Comparison of ENCODE assay signal across 8 mouse cellular contexts in the genomic region with DNA sequence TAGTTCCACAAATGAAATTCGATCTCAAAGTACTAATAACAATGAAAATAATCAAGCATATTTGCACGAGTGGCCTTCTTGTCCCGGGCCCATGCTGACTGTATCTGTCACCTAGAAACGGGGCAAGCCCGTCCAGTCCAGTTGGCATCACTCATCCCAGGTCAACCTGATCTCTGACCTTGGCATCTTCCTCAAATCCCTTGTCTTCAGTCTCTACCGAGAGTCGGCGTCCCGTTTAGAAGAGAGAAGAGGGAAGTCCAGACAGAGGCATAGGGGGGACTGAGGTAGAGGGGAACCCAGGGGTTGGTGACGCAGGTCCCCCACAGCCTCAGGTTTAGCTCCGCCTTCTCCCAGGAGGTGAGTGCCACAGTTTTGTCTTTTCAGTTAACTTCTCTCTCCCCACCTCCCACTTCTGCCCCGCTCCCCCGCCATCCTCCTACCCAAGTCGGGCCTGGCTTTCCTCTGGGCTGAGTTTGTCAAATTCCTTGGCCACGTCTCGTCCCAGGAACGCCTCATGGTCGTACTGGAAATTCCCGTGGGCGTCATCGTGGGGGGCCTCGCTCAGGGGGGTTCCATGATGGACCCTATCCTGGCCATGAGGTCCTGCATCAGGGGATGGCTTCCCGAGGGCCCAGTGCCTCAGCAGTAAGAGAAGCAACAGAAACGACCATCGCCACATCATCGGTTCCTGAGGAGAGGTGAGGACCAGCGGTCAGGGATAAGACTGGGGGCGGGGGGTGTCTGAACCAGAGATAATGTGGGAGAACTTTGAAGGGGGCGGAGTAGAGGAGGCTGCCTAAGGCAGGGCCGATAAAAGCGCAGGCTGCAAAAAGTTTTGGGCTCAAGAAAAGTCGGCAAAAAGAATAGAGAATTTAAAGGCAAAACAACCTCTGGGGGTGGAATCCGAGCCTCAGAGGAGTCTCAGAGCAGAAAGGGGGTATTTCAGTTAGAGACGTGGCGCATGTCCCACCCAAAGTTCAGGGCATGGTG. TPM values are rescaled to one million over a fixed set of nuclear protein-coding genes. Genes with fewer than 3 reads are reported as not detected.
A peak's percentile ranks its signal among the peaks of the same experiment; 100 is the strongest.
DNase-seq lines count a peak whose midpoint lies in the region; ATAC-seq and TF ChIP-seq lines count a peak whose summit lies in the region.

No protein-coding gene starts in this region.

- H3K27ac ChIP-seq in embryonic facial prominence, embryonic 12.5 days, result peak overlapping the region; percentile 93
- H3K27ac ChIP-seq in hindbrain, embryonic 11.5 days (ENCODE audit: low read depth, low read length), result no peak overlapping the region
- H3K27ac ChIP-seq in stomach, postnatal 0 days (replicated peaks), result peak overlapping the region; percentile 88

- peak overlapping the region; percentile 80 for H3K9ac ChIP-seq in embryonic facial prominence, embryonic 12.5 days
- peak overlapping the region; percentile 53 for H3K9ac ChIP-seq in hindbrain, embryonic 11.5 days (ENCODE audit: low read depth, low read length)
- H3K9ac ChIP-seq in stomach, postnatal 0 days (ENCODE audit: low read length), result peak overlapping the region; percentile 66

- peak; percentile 59 for ATAC-seq in embryonic facial prominence, embryonic 12.5 days (ENCODE audit: insufficient number of reproducible peaks, insufficient read depth, low FRiP score, low TSS enrichment)
- peak; percentile 31; the same call in 1 of the 2 replicates for ATAC-seq in hindbrain, embryonic 11.5 days (ENCODE audit: low FRiP score)
- ATAC-seq in stomach, postnatal 0 days (ENCODE audit: low FRiP score, low TSS enrichment), result peak; percentile 57; the same call in 1 of the 2 replicates

- WGBS in lung, adult 2 months, result 22% methylated on average over 35 of the region's 35 CpGs
- WGBS in embryonic facial prominence, embryonic 12.5 days, result 8% methylated on average over 35 of the region's 35 CpGs
- 15% methylated on average over 35 of the region's 35 CpGs for WGBS in hindbrain, embryonic 11.5 days
- WGBS in stomach, postnatal 0 days, result 9% methylated on average over 35 of the region's 35 CpGs

- no peak for TF ChIP-seq EP300 in stomach, postnatal 0 days (optimal IDR thresholded peaks at IDR 0.05)

- no peaks in the 10 kb centered on the region for H3K27me3 ChIP-seq in embryonic facial prominence, embryonic 12.5 days
- H3K27me3 ChIP-seq in hindbrain, embryonic 11.5 days (ENCODE audit: control insufficient read depth, insufficient read depth, low read length), result no peaks in the 10 kb centered on the region
- H3K27me3 ChIP-seq in stomach, postnatal 0 days (ENCODE audit: control insufficient read depth, insufficient read depth, low read length), result no peaks in the 10 kb centered on the region

- no peak for DNase-seq in lung, adult 2 months
- DNase-seq in lung, postnatal 36 days, result no peak
- peak; percentile 47 for DNase-seq in hindbrain, embryonic 11.5 days (ENCODE audit: low spot score)
- peak; percentile 76 for DNase-seq in lung, postnatal 10 days
- peak; percentile 44 for DNase-seq in stomach, postnatal 0 days (ENCODE audit: low spot score)
- no peak for DNase-seq in c-Kit-positive CD71-positive TER-119-positive erythroid progenitor cells, embryonic 14.5 days (ENCODE audit: low spot score)
- no peak for DNase-seq in spleen, adult 18-20 months

- peak overlapping the region; percentile 73 for H3K4me2 ChIP-seq in embryonic facial prominence, embryonic 12.5 days (replicated peaks)
- H3K4me2 ChIP-seq in hindbrain, embryonic 11.5 days (replicated peaks; ENCODE audit: low read depth, low read length), result peak overlapping the region; percentile 57
- peak overlapping the region; percentile 60 for H3K4me2 ChIP-seq in stomach, postnatal 0 days (replicated peaks; ENCODE audit: low read depth)

- peak overlapping the region; percentile 37 for H3K4me3 ChIP-seq in lung, adult 2 months (replicated peaks; ENCODE audit: extremely low read depth, low read depth, low read length)
- H3K4me3 ChIP-seq in embryonic facial prominence, embryonic 12.5 days, result peak overlapping the region; percentile 68
- H3K4me3 ChIP-seq in hindbrain, embryonic 11.5 days (ENCODE audit: low read depth, low read length), result peak overlapping the region; percentile 43
- H3K4me3 ChIP-seq in stomach, postnatal 0 days (ENCODE audit: low read depth, low read length), result peak overlapping the region; percentile 47

- H3K4me1 ChIP-seq in lung, adult 2 months (ENCODE audit: control insufficient read depth, insufficient read depth, low read length), result peaks cover 2% of the 10 kb centered on the region; the same call in 1 of the 2 replicates
- H3K4me1 ChIP-seq in embryonic facial prominence, embryonic 12.5 days, result peaks cover 34% of the 10 kb centered on the region; the same call in 1 of the 2 replicates
- no peaks in the 10 kb centered on the region for H3K4me1 ChIP-seq in hindbrain, embryonic 11.5 days (replicated peaks; ENCODE audit: control insufficient read depth, insufficient read depth, low read length)
- H3K4me1 ChIP-seq in stomach, postnatal 0 days (replicated peaks; ENCODE audit: control insufficient read depth, insufficient read depth), result no peaks in the 10 kb centered on the region

- no peak for TF ChIP-seq CTCF in lung, adult 2 months (IDR thresholded peaks at IDR 0.05; ENCODE audit: insufficient read depth, low read length)
- TF ChIP-seq CTCF in stomach, postnatal 0 days (IDR thresholded peaks at IDR 0.05; ENCODE audit: low read depth), result no peak

- TF ChIP-seq POLR2A in lung, adult 2 months (IDR thresholded peaks at IDR 0.05; ENCODE audit: borderline replicate concordance, extremely low read depth, low read depth, low read length), result no peak

- no peaks in the 10 kb centered on the region for H3K9me3 ChIP-seq in embryonic facial prominence, embryonic 12.5 days
- H3K9me3 ChIP-seq in hindbrain, embryonic 11.5 days (ENCODE audit: control insufficient read depth, low read length), result no peaks in the 10 kb centered on the region
- no peaks in the 10 kb centered on the region for H3K9me3 ChIP-seq in stomach, postnatal 0 days (ENCODE audit: control insufficient read depth, low read length)

- peaks cover 34% of the 10 kb centered on the region for H3K36me3 ChIP-seq in embryonic facial prominence, embryonic 12.5 days
- peaks cover 5% of the 10 kb centered on the region; the same call in 1 of the 2 replicates for H3K36me3 ChIP-seq in hindbrain, embryonic 11.5 days (ENCODE audit: control insufficient read depth, insufficient read depth, low read length)
- peaks cover 8% of the 10 kb centered on the region; the same call in 1 of the 2 replicates for H3K36me3 ChIP-seq in stomach, postnatal 0 days (ENCODE audit: control insufficient read depth, insufficient read depth, low read length)

RNA-seq across cellular contexts. Expression of a gene that starts 0.7 kb away (rescaled TPM):
- polyA plus RNA-seq in lung, adult 2 months (2012; rRNA removed), result 172 and 174 TPM in 2 replicates
- polyA plus RNA-seq in embryonic facial prominence, embryonic 12.5 days (2016; fragmentation: Nextera tagmentation; extraction: Ambion mirVana), result 302 and 306 TPM in 2 replicates
- polyA plus RNA-seq in hindbrain, embryonic 11.5 days (2014; fragmentation: Nextera tagmentation; extraction: Ambion mirVana), result 134 and 149 TPM in 2 replicates
- 157 and 176 TPM in 2 replicates for polyA plus RNA-seq in stomach, postnatal 0 days (2015; fragmentation: Nextera tagmentation; extraction: Ambion mirVana)

RNA-seq across cellular contexts. Expression of a gene that starts 12.4 kb away (rescaled TPM):
- 112 and 120 TPM in 2 replicates for polyA plus RNA-seq in lung, adult 2 months (2012; rRNA removed)
- 25.8 and 26.0 TPM in 2 replicates for polyA plus RNA-seq in embryonic facial prominence, embryonic 12.5 days (2016; fragmentation: Nextera tagmentation; extraction: Ambion mirVana)
- polyA plus RNA-seq in hindbrain, embryonic 11.5 days (2014; fragmentation: Nextera tagmentation; extraction: Ambion mirVana), result 12.9 and 13.2 TPM in 2 replicates
- polyA plus RNA-seq in stomach, postnatal 0 days (2015; fragmentation: Nextera tagmentation; extraction: Ambion mirVana), result 76.1 and 76.9 TPM in 2 replicates

RNA-seq across cellular contexts. Expression of a gene that starts 28.8 kb away (rescaled TPM):
- polyA plus RNA-seq in lung, adult 2 months (2012; rRNA removed), result 82.5 and 90.6 TPM in 2 replicates
- 23.9 and 25.0 TPM in 2 replicates for polyA plus RNA-seq in embryonic facial prominence, embryonic 12.5 days (2016; fragmentation: Nextera tagmentation; extraction: Ambion mirVana)
- 15.7 and 17.1 TPM in 2 replicates for polyA plus RNA-seq in hindbrain, embryonic 11.5 days (2014; fragmentation: Nextera tagmentation; extraction: Ambion mirVana)
- 33.6 and 37.4 TPM in 2 replicates for polyA plus RNA-seq in stomach, postnatal 0 days (2015; fragmentation: Nextera tagmentation; extraction: Ambion mirVana)

RNA-seq across cellular contexts. Expression of a gene that starts 29.1 kb away (rescaled TPM):
- polyA plus RNA-seq in lung, adult 2 months (2012; rRNA removed), result 86.5 and 102 TPM in 2 replicates
- polyA plus RNA-seq in embryonic facial prominence, embryonic 12.5 days (2016; fragmentation: Nextera tagmentation; extraction: Ambion mirVana), result 63.0 and 64.4 TPM in 2 replicates
- 58.2 and 62.7 TPM in 2 replicates for polyA plus RNA-seq in hindbrain, embryonic 11.5 days (2014; fragmentation: Nextera tagmentation; extraction: Ambion mirVana)
- polyA plus RNA-seq in stomach, postnatal 0 days (2015; fragmentation: Nextera tagmentation; extraction: Ambion mirVana), result 43.0 and 44.1 TPM in 2 replicates

RNA-seq across cellular contexts. Expression of a gene that starts 32.9 kb away (rescaled TPM):
- polyA plus RNA-seq in lung, adult 2 months (2012; rRNA removed), result 125 and 221 TPM in 2 replicates
- 1,448 and 1,491 TPM in 2 replicates for polyA plus RNA-seq in embryonic facial prominence, embryonic 12.5 days (2016; fragmentation: Nextera tagmentation; extraction: Ambion mirVana)
- 1,346 and 1,389 TPM in 2 replicates for polyA plus RNA-seq in hindbrain, embryonic 11.5 days (2014; fragmentation: Nextera tagmentation; extraction: Ambion mirVana)
- polyA plus RNA-seq in stomach, postnatal 0 days (2015; fragmentation: Nextera tagmentation; extraction: Ambion mirVana), result 1,142 and 1,191 TPM in 2 replicates

Comparison
In these comparisons a context has a peak if more than half of its experiments do, and no peak if none do; other contexts are left out.
1. DNase-seq: peak in hindbrain, embryonic 11.5 days (single experiment), lung, postnatal 10 days (single experiment) and stomach, postnatal 0 days (single experiment); none in lung, adult 2 months (single experiment), lung, postnatal 36 days (single experiment), c-Kit-positive CD71-positive TER-119-positive erythroid progenitor cells, embryonic 14.5 days (single experiment) and spleen, adult 18-20 months (0 of 2).
2. Peak in every context shown above with its lines, with median percentiles within 50 percentile points of each other: H3K4me3 ChIP-seq, ATAC-seq, H3K4me2 ChIP-seq and H3K9ac ChIP-seq.